Mouse (Mus musculus): ENCODE results near the gene Etfrf1.

GRCm38 (mm10) chr6:145211376-145212305 lies 707 bp downstream of the Etfrf1 start:
- TF ChIP-seq UBTF (IDR thresholded peaks at IDR 0.05; ENCODE audit: borderline replicate concordance, insufficient read depth, low read depth, low read length) (no peak), POLR2A (IDR thresholded peaks at IDR 0.05; ENCODE audit: control insufficient read depth in 1 of 2, insufficient read depth in 1 of 2, low read depth in 1 of 2, low read length in 2 of 2, poor library complexity in 1 of 2) (no peak), EP300 (IDR thresholded peaks at IDR 0.05; ENCODE audit: low read depth in 1 of 2, low read length in 2 of 2) (no peak; a peak in 1 of 4 replicates), CTCF (IDR thresholded peaks at IDR 0.05 in 2 of 3, conservative IDR thresholded peaks at IDR 0.05 in 1 of 3; ENCODE audit: control insufficient read depth in 1 of 3, insufficient read depth in 1 of 3, low read depth in 2 of 3, low read length in 3 of 3, poor library complexity in 1 of 3, severe bottlenecking in 1 of 3) (no peak), ELF1 (IDR thresholded peaks at IDR 0.05; ENCODE audit: low read depth, low read length) (no peak), MAFK (IDR thresholded peaks at IDR 0.05; ENCODE audit: borderline replicate concordance, low read depth, low read length) (no peak), TAL1 (IDR thresholded peaks at IDR 0.05; ENCODE audit: low read length) (no peak), BHLHE40 (IDR thresholded peaks at IDR 0.05; ENCODE audit: borderline replicate concordance, low read depth, low read length) (no peak), CHD1 (IDR thresholded peaks at IDR 0.05; ENCODE audit: low read depth, low read length) (no peak), ETS1 (IDR thresholded peaks at IDR 0.05; ENCODE audit: low read depth, low read length) (no peak), MEF2A (IDR thresholded peaks at IDR 0.05; ENCODE audit: extremely low read depth, insufficient replicate concordance, low read depth, low read length, poor library complexity, severe bottlenecking) (no peak), POLR2AphosphoS5 (IDR thresholded peaks at IDR 0.05; ENCODE audit: borderline replicate concordance, low read depth, low read length) (no peak)

All from MEL (cell line).